Mouse (Mus musculus) heart, embryonic 10.5 days (tissue): ENCODE data around the gene Prf1. TPM values are rescaled to one million over a fixed set of nuclear protein-coding genes. Genes with fewer than 3 reads are reported as not detected.
A peak's percentile ranks its signal among the peaks of the same experiment; 100 is the strongest.

Experiments used
- DNase-seq: peaks from one replicate; pipeline ENCODE4 v3.0.0-alpha.2; 2017; ENCODE audit warnings: low spot score
- H3K27ac ChIP-seq: fragments of 300-500 bp; sonication (generic); 2 replicates; pipeline ENCODE4 v1.5.1; 2016; ENCODE audit warnings: mild to moderate bottlenecking
- H3K27me3 ChIP-seq: fragments of 300-500 bp; sonication (generic); 2 replicates; pipeline ENCODE4 v1.6.1; 2016; ENCODE audit warnings: mild to moderate bottlenecking; ENCODE audit not compliant: poor library complexity, insufficient read depth, severe bottlenecking
- H3K36me3 ChIP-seq: fragments of 300-500 bp; sonication (generic); 2 replicates; pipeline ENCODE4 v1.6.1; 2016; ENCODE audit warnings: mild to moderate bottlenecking, moderate library complexity
- H3K4me1 ChIP-seq: fragments of 300-500 bp; sonication (generic); 2 replicates; pipeline ENCODE4 v1.6.1; 2016; ENCODE audit warnings: mild to moderate bottlenecking
- H3K4me3 ChIP-seq: fragments of 300-500 bp; sonication (generic); 2 replicates; pipeline ENCODE4 v1.5.1; 2016; ENCODE audit warnings: mild to moderate bottlenecking, moderate library complexity
- H3K9me3 ChIP-seq: fragments of 300-500 bp; sonication (generic); 2 replicates; pipeline ENCODE4 v1.6.1; 2016; ENCODE audit warnings: mild to moderate bottlenecking, moderate library complexity
- WGBS: fragments of 180-500 bp; shearing (Covaris S2); methylation state at CpG from one replicate; pipeline ENCODE4 v1.1.7; 2016; 5-methylcytosine and 5-hydroxymethylcytosine counted together
- polyA plus RNA-seq: library from polyadenylated mRNA; unstranded; fragments of >200 nt; fragmentation: Nextera tagmentation; extraction: Ambion mirVana; gene quantifications from 2 replicates; pipeline ENCODE4 v1.2.1, GENCODE M21; 2016

Gene Prf1
- polyA plus RNA-seq, 1 experiment from 2014 or later = not detected

- DNase-seq = no peak
- H3K36me3 ChIP-seq = peaks cover 17% of the 10 kb centered on the region
- no peak overlapping the region for H3K4me3 ChIP-seq
- peak overlapping the region; percentile 79 for H3K27ac ChIP-seq
- 74% methylated on average over 10 of the region's 10 CpGs for WGBS
- no peaks in the 10 kb centered on the region for H3K9me3 ChIP-seq
- H3K4me1 ChIP-seq = peaks cover 37% of the 10 kb centered on the region
- H3K27me3 ChIP-seq = no peaks in the 10 kb centered on the region
Observed at GRCm38 (mm10) chr10:61327545-61327944, 29.9 kb downstream of the Prf1 start.

DNA sequence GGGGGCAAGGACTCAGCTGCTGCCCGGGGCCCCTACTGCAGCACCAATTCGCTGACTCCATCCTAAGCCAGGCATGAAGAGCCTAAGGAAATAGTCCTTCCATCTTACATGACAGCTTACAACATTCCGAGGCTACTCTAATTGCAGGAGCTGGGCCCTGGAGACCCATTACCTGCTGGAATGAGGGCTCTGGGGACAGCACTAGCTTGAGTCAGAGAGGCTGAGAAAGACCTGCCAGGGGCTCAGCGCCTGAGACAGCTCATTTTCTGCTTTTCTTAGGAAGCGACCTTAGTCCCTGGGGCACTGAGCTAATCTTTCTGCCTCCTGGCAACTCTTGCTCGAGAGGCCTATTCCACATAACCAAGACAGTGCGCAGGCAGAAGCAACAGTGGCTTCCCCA lies 31.3 kb downstream of the Prf1 start:
- Histone ChIP-seq H3K4me1 (peaks cover 37% of the 10 kb centered on the region), H3K9me3 (no peaks in the 10 kb centered on the region), H3K27me3 (no peaks in the 10 kb centered on the region), H3K27ac (0 out of 2 replicates have a peak overlapping the region, but pooled peaks have one; percentile 79), H3K36me3 (peaks cover 16% of the 10 kb centered on the region), H3K4me3 (no peak overlapping the region)
- WGBS = 50% methylated on average over 7 of the region's 7 CpGs
- no peak for DNase-seq

DNA sequence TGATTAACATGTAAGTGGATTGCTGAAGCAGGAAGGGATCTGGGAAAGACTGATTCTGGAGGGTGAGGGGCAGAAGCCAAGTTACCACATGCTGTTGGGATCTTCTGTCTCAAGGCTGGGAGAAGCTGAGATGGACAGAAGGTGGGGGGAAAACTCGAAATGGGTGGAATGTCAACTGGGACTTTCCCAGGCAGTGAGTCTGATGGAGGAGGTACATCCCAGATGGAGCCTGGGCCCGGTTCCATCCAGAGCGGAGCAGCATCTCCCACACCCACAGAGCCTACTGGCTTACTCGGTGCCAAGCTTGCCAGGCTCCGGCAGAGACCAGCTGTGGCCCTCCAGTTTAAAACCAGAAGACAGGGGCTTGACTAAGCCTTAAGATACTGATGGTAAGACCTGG lies 33.4 kb downstream of the Prf1 start:
- Histone ChIP-seq H3K27me3 (no peaks in the 10 kb centered on the region), H3K27ac (peak overlapping the region; percentile 52; the same call in 1 of the 2 replicates), H3K4me3 (no peak overlapping the region), H3K36me3 (peaks cover 22% of the 10 kb centered on the region), H3K4me1 (peaks cover 35% of the 10 kb centered on the region), H3K9me3 (no peaks in the 10 kb centered on the region)
- 87% methylated on average over 5 of the region's 5 CpGs for WGBS
- no peak for DNase-seq

GRCm38 (mm10) chr10:61334545-61334944 lies 36.9 kb downstream of the Prf1 start:
- 85% methylated on average over 7 of the region's 7 CpGs for WGBS
- peaks cover 44% of the 10 kb centered on the region for H3K36me3 ChIP-seq

DNA sequence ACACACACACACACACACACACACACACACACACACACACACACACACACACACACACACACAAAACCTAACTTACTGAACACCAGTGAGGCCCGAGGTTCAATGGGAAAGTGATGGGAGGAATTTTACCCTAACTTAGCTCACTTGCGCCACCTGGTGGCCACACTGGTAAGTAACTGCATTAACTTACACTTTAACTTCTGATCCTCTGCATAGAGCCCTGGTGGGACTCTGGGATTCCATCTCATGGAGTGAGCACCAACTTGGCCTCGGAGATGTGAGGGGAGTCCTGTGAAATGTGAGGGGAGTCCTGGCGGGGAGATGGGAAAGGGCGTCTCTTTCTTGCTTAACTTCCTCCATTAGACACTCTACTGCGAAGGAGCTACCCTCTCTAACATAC lies 38.5 kb downstream of the Prf1 start:
- Histone ChIP-seq H3K27me3 (0 out of 2 replicates have a peak, but pooled peaks cover 4% of the 10 kb centered on the region), H3K36me3 (peaks cover 52% of the 10 kb centered on the region), H3K9me3 (no peaks in the 10 kb centered on the region), H3K4me1 (peaks cover 8% of the 10 kb centered on the region; the same call in 1 of the 2 replicates), H3K27ac (no peak overlapping the region), H3K4me3 (no peak overlapping the region)
- WGBS = 21% methylated on average over 6 of the region's 6 CpGs
- DNase-seq = peak; percentile 89

More at GRCm38 (mm10) chr10:61334545-61334944, 36.9 kb downstream of the Prf1 start:
- no peak for DNase-seq
- Histone ChIP-seq H3K4me1 (0 out of 2 replicates have a peak, but pooled peaks cover 6% of the 10 kb centered on the region), H3K9me3 (no peaks in the 10 kb centered on the region), H3K27me3 (0 out of 2 replicates have a peak, but pooled peaks cover 4% of the 10 kb centered on the region), H3K4me3 (no peak overlapping the region), H3K27ac (no peak overlapping the region)

GRCm38 (mm10) chr10:61336592-61336991 lies 39.0 kb downstream of the Prf1 start:
- no peaks in the 10 kb centered on the region for H3K9me3 ChIP-seq
- H3K27ac ChIP-seq = no peak overlapping the region
- DNase-seq = no peak
- H3K27me3 ChIP-seq = 0 out of 2 replicates have a peak, but pooled peaks cover 5% of the 10 kb centered on the region
- H3K4me1 ChIP-seq = peaks cover 8% of the 10 kb centered on the region; the same call in 1 of the 2 replicates
- 67% methylated on average over 5 of the region's 5 CpGs for WGBS
- H3K4me3 ChIP-seq = no peak overlapping the region
- H3K36me3 ChIP-seq = peaks cover 53% of the 10 kb centered on the region

DNA sequence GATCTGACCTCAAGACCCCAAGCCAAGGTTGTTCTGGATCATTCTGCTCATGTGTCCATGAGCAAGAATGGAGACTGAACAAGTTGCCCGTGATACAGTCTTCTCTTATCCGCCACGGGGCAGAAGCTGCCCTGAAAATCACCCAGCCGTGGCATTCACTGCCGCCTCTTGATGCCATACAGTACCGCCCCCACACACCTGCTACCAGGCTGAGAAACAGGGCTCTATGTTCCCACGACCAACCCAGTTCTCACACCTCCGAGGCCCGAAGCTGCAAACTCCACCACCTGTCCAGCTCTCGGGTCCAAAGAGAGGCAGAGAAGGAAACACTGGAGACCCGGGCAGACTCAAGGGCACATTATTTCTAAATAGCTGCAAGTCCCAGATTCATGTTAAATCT lies 40.0 kb downstream of the Prf1 start:
- WGBS = 82% methylated on average over 11 of the region's 11 CpGs
- H3K27ac ChIP-seq = no peak overlapping the region
- H3K4me3 ChIP-seq = no peak overlapping the region
- no peaks in the 10 kb centered on the region for H3K9me3 ChIP-seq
- no peak for DNase-seq
- H3K4me1 ChIP-seq = peaks cover 8% of the 10 kb centered on the region; the same call in 1 of the 2 replicates
- peaks cover 15% of the 10 kb centered on the region for H3K27me3 ChIP-seq
- peaks cover 60% of the 10 kb centered on the region for H3K36me3 ChIP-seq

GRCm38 (mm10) chr10:61339216-61339615 lies 41.6 kb downstream of the Prf1 start:
- Histone ChIP-seq H3K36me3 (peaks cover 61% of the 10 kb centered on the region), H3K27ac (no peak overlapping the region), H3K4me3 (no peak overlapping the region), H3K27me3 (peaks cover 25% of the 10 kb centered on the region), H3K4me1 (peaks cover 12% of the 10 kb centered on the region; the same call in 1 of the 2 replicates), H3K9me3 (0 out of 2 replicates have a peak, but pooled peaks cover 3% of the 10 kb centered on the region)
- 85% methylated on average over 9 of the region's 9 CpGs for WGBS
- no peak for DNase-seq

DNA sequence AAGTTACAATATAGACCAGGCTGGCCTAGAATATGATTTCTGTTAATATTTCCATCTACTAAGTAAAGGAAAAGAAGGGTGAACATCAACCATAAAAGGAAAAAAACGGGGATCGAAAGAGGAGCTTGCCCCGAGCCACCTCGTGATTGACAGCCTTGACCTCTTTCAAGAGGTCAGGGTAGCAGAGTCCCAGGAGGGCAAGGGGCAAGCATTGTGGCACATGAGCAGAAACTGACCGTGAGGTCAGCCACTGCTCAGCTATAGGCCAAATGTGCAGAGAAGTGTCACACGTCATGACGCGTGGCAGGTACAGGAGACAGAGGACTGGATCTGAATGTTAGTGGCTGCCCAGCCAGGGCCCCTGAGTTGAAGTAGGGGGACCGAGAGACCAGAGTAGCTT lies 42.6 kb downstream of the Prf1 start:
- DNase-seq = no peak
- WGBS = 74% methylated on average over 9 of the region's 9 CpGs

DNA sequence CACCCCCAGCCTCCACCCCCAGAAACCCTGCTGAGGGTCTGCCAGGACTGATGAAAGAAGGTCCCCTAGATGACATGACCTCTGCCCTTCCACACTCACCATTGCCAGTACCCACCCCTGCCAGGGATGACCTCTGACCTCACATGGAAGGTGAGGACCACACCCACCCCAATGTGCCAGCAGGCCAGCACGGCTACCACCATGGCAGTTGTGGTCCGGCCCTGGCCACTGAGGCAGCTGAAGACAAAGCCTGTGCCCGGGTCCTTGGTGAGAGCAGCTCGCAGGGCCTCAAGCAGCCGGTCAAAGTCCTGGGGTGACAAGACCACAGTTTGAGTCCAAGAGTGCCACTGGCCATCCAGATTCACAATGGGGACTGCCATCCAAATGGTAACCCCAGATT lies 43.4 kb downstream of the Prf1 start:
- Histone ChIP-seq H3K27me3 (peaks cover 25% of the 10 kb centered on the region), H3K9me3 (0 out of 2 replicates have a peak, but pooled peaks cover 3% of the 10 kb centered on the region), H3K27ac (no peak overlapping the region), H3K4me3 (no peak overlapping the region), H3K36me3 (peaks cover 60% of the 10 kb centered on the region), H3K4me1 (peaks cover 26% of the 10 kb centered on the region)
- 87% methylated on average over 5 of the region's 5 CpGs for WGBS
- no peak for DNase-seq

More for the DNA sequence above, 42.6 kb downstream of the Prf1 start:
- peaks cover 18% of the 10 kb centered on the region for H3K4me1 ChIP-seq
- peaks cover 58% of the 10 kb centered on the region for H3K36me3 ChIP-seq
- peaks cover 25% of the 10 kb centered on the region for H3K27me3 ChIP-seq
- H3K4me3 ChIP-seq = no peak overlapping the region
- H3K9me3 ChIP-seq = 0 out of 2 replicates have a peak, but pooled peaks cover 3% of the 10 kb centered on the region
- no peak overlapping the region for H3K27ac ChIP-seq

DNA sequence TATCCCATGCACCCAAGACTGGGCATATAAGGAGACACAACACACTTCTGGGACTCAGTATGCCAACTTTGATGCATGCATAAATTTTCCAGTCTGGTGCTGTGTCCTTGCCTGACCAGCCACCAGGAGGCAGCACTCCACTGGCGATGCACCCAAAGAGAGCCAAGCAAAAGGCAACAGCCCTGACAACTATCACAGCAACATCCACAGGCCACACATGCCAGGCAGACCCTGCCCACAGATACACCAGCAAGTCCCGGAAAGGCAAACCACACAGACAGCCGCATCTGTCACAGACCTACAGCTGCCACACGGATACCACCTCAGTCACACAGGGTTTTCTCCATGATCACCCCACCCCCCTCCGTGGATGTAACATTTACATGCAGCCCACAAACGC lies 43.9 kb downstream of the Prf1 start:
- H3K27ac ChIP-seq = no peak overlapping the region
- 0 out of 2 replicates have a peak, but pooled peaks cover 3% of the 10 kb centered on the region for H3K9me3 ChIP-seq
- 72% methylated on average over 6 of the region's 6 CpGs for WGBS
- peaks cover 31% of the 10 kb centered on the region for H3K4me1 ChIP-seq
- peaks cover 60% of the 10 kb centered on the region for H3K36me3 ChIP-seq
- no peak for DNase-seq
- H3K4me3 ChIP-seq = no peak overlapping the region
- peaks cover 30% of the 10 kb centered on the region for H3K27me3 ChIP-seq

- Histone ChIP-seq H3K4me3 (no peak overlapping the region), H3K36me3 (peaks cover 58% of the 10 kb centered on the region), H3K27me3 (peaks cover 37% of the 10 kb centered on the region), H3K27ac (no peak overlapping the region), H3K4me1 (peaks cover 43% of the 10 kb centered on the region), H3K9me3 (0 out of 2 replicates have a peak, but pooled peaks cover 3% of the 10 kb centered on the region)
- WGBS = 89% methylated on average over 13 of the region's 13 CpGs
- no peak for DNase-seq
Observed at GRCm38 (mm10) chr10:61342750-61343149, 45.1 kb downstream of the Prf1 start.

GRCm38 (mm10) chr10:61343950-61344349 lies 46.3 kb downstream of the Prf1 start:
- 59% methylated on average over 8 of the region's 8 CpGs for WGBS
- Histone ChIP-seq H3K4me3 (no peak overlapping the region), H3K36me3 (peaks cover 64% of the 10 kb centered on the region), H3K4me1 (peaks cover 52% of the 10 kb centered on the region), H3K27me3 (peaks cover 49% of the 10 kb centered on the region), H3K27ac (no peak overlapping the region), H3K9me3 (0 out of 2 replicates have a peak, but pooled peaks cover 4% of the 10 kb centered on the region)
- DNase-seq = no peak
